Mouse (Mus musculus) WW6 (cell line): ENCODE measurements around the gene Tmem132d.
A peak's percentile ranks its signal among the peaks of the same experiment; 100 is the strongest.

Experiments
- DNase-seq: peaks from one replicate; pipeline ENCODE4 v3.0.0-alpha.2; 2013; ENCODE audit warnings: low read depth, low spot score

The Tmem132d gene

GRCm38 (mm10) chr5:127929687-127930086, 503.2 kb downstream of the Tmem132d start:
- DNase-seq: no peak

- no peak for DNase-seq
These were observed 506.2 kb downstream of the Tmem132d start for GRCm38 (mm10) chr5:127926686-127927085.

GRCm38 (mm10) chr5:127924106-127924505, 508.8 kb downstream of the Tmem132d start:
- no peak for DNase-seq

GRCm38 (mm10) chr5:127919171-127919570, 513.7 kb downstream of the Tmem132d start:
- DNase-seq: no peak

GRCm38 (mm10) chr5:127918376-127918775, 514.5 kb downstream of the Tmem132d start:
- no peak for DNase-seq

GRCm38 (mm10) chr5:127914157-127914556, 518.7 kb downstream of the Tmem132d start:
- no peak for DNase-seq

- DNase-seq: no peak
These were observed 521.3 kb downstream of the Tmem132d start for GRCm38 (mm10) chr5:127911603-127912002.

GRCm38 (mm10) chr5:127910356-127910755, 522.5 kb downstream of the Tmem132d start:
- DNase-seq: no peak

- DNase-seq: no peak
These were observed 537.7 kb downstream of the Tmem132d start for GRCm38 (mm10) chr5:127895176-127895575.

- no peak for DNase-seq
These were observed 547.0 kb downstream of the Tmem132d start for GRCm38 (mm10) chr5:127885566-127886505.

GRCm38 (mm10) chr5:127883021-127883420, 549.9 kb downstream of the Tmem132d start:
- DNase-seq: no peak

- DNase-seq: no peak
These were observed 558.4 kb downstream of the Tmem132d start for GRCm38 (mm10) chr5:127874461-127874860.

- DNase-seq: no peak
These were observed 567.7 kb downstream of the Tmem132d start for GRCm38 (mm10) chr5:127865157-127865556.

GRCm38 (mm10) chr5:127859719-127860118, 573.2 kb downstream of the Tmem132d start:
- no peak for DNase-seq

GRCm38 (mm10) chr5:127852305-127852704, 580.6 kb downstream of the Tmem132d start:
- no peak for DNase-seq

- no peak for DNase-seq
These were observed 601.1 kb downstream of the Tmem132d start for GRCm38 (mm10) chr5:127831791-127832190.

- DNase-seq: no peak
These were observed 602.0 kb downstream of the Tmem132d start for GRCm38 (mm10) chr5:127830831-127831230.

- DNase-seq: no peak
These were observed 604.1 kb downstream of the Tmem132d start for GRCm38 (mm10) chr5:127828756-127829155.

GRCm38 (mm10) chr5:127821960-127822359, 610.9 kb downstream of the Tmem132d start:
- DNase-seq: peak; percentile 5

- DNase-seq: no peak
These were observed 617.6 kb downstream of the Tmem132d start for GRCm38 (mm10) chr5:127815292-127815691.

- no peak for DNase-seq
These were observed 625.5 kb downstream of the Tmem132d start for GRCm38 (mm10) chr5:127807419-127807818.

GRCm38 (mm10) chr5:127806850-127807249, 626.0 kb downstream of the Tmem132d start:
- DNase-seq: no peak

GRCm38 (mm10) chr5:127800907-127801306, 632.0 kb downstream of the Tmem132d start:
- DNase-seq: no peak
